Mouse (Mus musculus) erythroblast, embryonic 14.5 days (primary cell): ENCODE measurements around the gene Inka2.

Experiments used
- GATA1 ChIP-seq: IDR thresholded peaks from 2 replicates; pipeline ENCODE4 v1.6.1; 2012; ENCODE audit warnings: low read length, inconsistent platforms, mixed read lengths
- TAL1 ChIP-seq: IDR thresholded peaks from 3 replicates; pipeline ENCODE4 v1.6.1; 2012; ENCODE audit warnings: low read length, inconsistent platforms, mixed read lengths

DNA sequence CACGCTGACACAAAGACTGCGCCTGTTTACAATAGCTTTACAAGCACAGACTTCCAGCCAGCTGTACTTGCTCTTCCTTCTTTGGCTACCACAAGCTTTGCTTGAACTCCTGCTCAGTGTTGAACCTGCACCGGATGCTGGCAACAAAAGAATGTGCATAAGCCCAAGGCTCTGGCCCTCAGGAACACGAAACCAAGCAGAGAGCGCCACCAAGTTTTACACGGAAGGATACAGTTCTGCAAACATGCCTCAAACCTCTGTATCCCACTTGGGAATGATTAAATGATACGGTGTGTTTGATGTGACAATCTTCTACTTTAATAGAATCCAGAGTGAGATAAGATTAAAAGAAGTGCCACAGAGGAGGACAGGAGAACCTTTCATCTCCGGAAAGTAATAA lies 41.4 kb upstream of the Inka2 start:
- TF ChIP-seq GATA1: no peak
- no peak for TF ChIP-seq TAL1
